Mouse (Mus musculus) hindbrain, embryonic 11.5 days (tissue): ENCODE data around the gene Ncbp3. TPM values are rescaled to one million over a fixed set of nuclear protein-coding genes. Genes with fewer than 3 reads are reported as not detected.

Experiments
- ATAC-seq: fragments of 200-750 bp; cut with Nextera tagmentation; 2 replicates; pipeline ENCODE4 v1.8.0; 2017; ENCODE audit warnings: mild to moderate bottlenecking, moderate TSS enrichment, moderate library complexity; ENCODE audit not compliant: low FRiP score
- DNase-seq: peaks from one replicate; pipeline ENCODE4 v3.0.0-alpha.2; 2015; ENCODE audit warnings: low spot score
- H3K27ac ChIP-seq: fragments of 300-500 bp; sonication (generic); 2 replicates; pipeline ENCODE4 v1.5.1; 2014; ENCODE audit warnings: mild to moderate bottlenecking, low read depth, low read length
- H3K27me3 ChIP-seq: fragments of 300-500 bp; sonication (generic); 2 replicates; pipeline ENCODE4 v1.6.1; 2014; ENCODE audit warnings: mild to moderate bottlenecking, low read length, moderate library complexity, mixed read lengths; ENCODE audit not compliant: control insufficient read depth, insufficient read depth
- H3K36me3 ChIP-seq: fragments of 300-500 bp; sonication (generic); 2 replicates; pipeline ENCODE4 v1.6.1; 2014; ENCODE audit warnings: mild to moderate bottlenecking, low read length, moderate library complexity, mixed read lengths; ENCODE audit not compliant: control insufficient read depth, insufficient read depth
- H3K4me1 ChIP-seq: fragments of 300-500 bp; sonication (generic); replicated peaks from 2 replicates; pipeline ENCODE4 v1.6.1; 2014; ENCODE audit warnings: low read length, mixed read lengths; ENCODE audit not compliant: control insufficient read depth, insufficient read depth
- H3K4me2 ChIP-seq: fragments of 300-500 bp; sonication (generic); replicated peaks from 2 replicates; pipeline ENCODE4 v1.6.1; 2014; ENCODE audit warnings: mild to moderate bottlenecking, low read depth, low read length
- H3K4me3 ChIP-seq: fragments of 300-500 bp; sonication (generic); 2 replicates; pipeline ENCODE4 v1.5.1; 2014; ENCODE audit warnings: low read depth, low read length
- H3K9ac ChIP-seq: fragments of 300-500 bp; sonication (generic); 2 replicates; pipeline ENCODE4 v1.6.1; 2014; ENCODE audit warnings: low read depth, low read length
- H3K9me3 ChIP-seq: fragments of 300-500 bp; sonication (generic); 2 replicates; pipeline ENCODE4 v1.6.1; 2016; ENCODE audit warnings: low read length; ENCODE audit not compliant: control insufficient read depth
- WGBS: fragments of 180-500 bp; shearing (Covaris S2); extraction: QIAGEN DNeasy Blood & Tissue Kit; methylation state at CpG from one replicate; pipeline ENCODE4 v1.1.7; 2014; 5-methylcytosine and 5-hydroxymethylcytosine counted together
- polyA plus RNA-seq: library from polyadenylated mRNA; unstranded; fragments of >200 nt; fragmentation: Nextera tagmentation; extraction: Ambion mirVana; gene quantifications from 2 replicates; pipeline ENCODE4 v1.2.1, GENCODE M21; 2014

Ncbp3 gene
- polyA plus RNA-seq, 1 experiment from 2014 or later = 12.5 TPM

GRCm38 (mm10) chr11:73085391-73085790 is 37.8 kb downstream of the Ncbp3 start:
- no peak for ATAC-seq
- no peak overlapping the region for H3K4me3 ChIP-seq
- no peaks in the 10 kb centered on the region for H3K36me3 ChIP-seq
- no peak overlapping the region for H3K4me2 ChIP-seq
- no peaks in the 10 kb centered on the region for H3K4me1 ChIP-seq
- no peak for DNase-seq
- H3K9ac ChIP-seq = no peak overlapping the region
- H3K27me3 ChIP-seq = no peaks in the 10 kb centered on the region
- H3K27ac ChIP-seq = no peak overlapping the region
- no peaks in the 10 kb centered on the region for H3K9me3 ChIP-seq
- 93% methylated on average over 7 of the region's 7 CpGs for WGBS

GRCm38 (mm10) chr11:73087700-73088480 is 40.3 kb downstream of the Ncbp3 start:
- Histone ChIP-seq H3K9me3 (no peaks in the 10 kb centered on the region), H3K27ac (no peak overlapping the region), H3K27me3 (no peaks in the 10 kb centered on the region), H3K4me3 (no peak overlapping the region), H3K36me3 (no peaks in the 10 kb centered on the region), H3K4me1 (no peaks in the 10 kb centered on the region), H3K9ac (no peak overlapping the region), H3K4me2 (no peak overlapping the region)
- DNase-seq (no peak), ATAC-seq (no peak)
- WGBS = 77% methylated on average over 6 of the region's 6 CpGs

GRCm38 (mm10) chr11:73090283-73090682 is 42.7 kb downstream of the Ncbp3 start, which contains the start of gene Itgae:
TSS of gene Itgae (plus strand) at chr11:73090583.
- H3K36me3 ChIP-seq = no peaks in the 10 kb centered on the region
- no peak within 1 kb of the TSS for H3K27ac ChIP-seq
- H3K4me2 ChIP-seq = no peak within 1 kb of the TSS
- H3K4me1 ChIP-seq = no peaks in the 10 kb centered on the region
- no peak within 1 kb of the TSS for H3K9ac ChIP-seq
- whole genome bisulfite sequencing = 80% methylated on average over 4 of the region's 4 CpGs
- H3K9me3 ChIP-seq = no peaks in the 10 kb centered on the region
- no peak for ATAC-seq
- no peaks in the 10 kb centered on the region for H3K27me3 ChIP-seq
- H3K4me3 ChIP-seq = no peak within 1 kb of the TSS
- no peak for DNase-seq

- Histone ChIP-seq H3K4me3 (no peak overlapping the region), H3K27ac (no peak overlapping the region), H3K9me3 (no peaks in the 10 kb centered on the region), H3K4me2 (no peak overlapping the region), H3K27me3 (no peaks in the 10 kb centered on the region), H3K36me3 (no peaks in the 10 kb centered on the region), H3K4me1 (no peaks in the 10 kb centered on the region), H3K9ac (no peak overlapping the region)
- ATAC-seq = no peak
- no peak for DNase-seq
- 83% methylated on average over 2 of the region's 2 CpGs for WGBS
Observed at GRCm38 (mm10) chr11:73090826-73091225, 43.2 kb downstream of the Ncbp3 start.

- Histone ChIP-seq H3K9me3 (no peaks in the 10 kb centered on the region), H3K4me3 (no peak overlapping the region), H3K9ac (no peak overlapping the region), H3K36me3 (no peaks in the 10 kb centered on the region), H3K27ac (no peak overlapping the region), H3K27me3 (no peaks in the 10 kb centered on the region), H3K4me1 (no peaks in the 10 kb centered on the region), H3K4me2 (no peak overlapping the region)
- 75% methylated on average over 4 of the region's 4 CpGs for WGBS
- DNase-seq = no peak
- ATAC-seq = no peak
Observed at GRCm38 (mm10) chr11:73092057-73092456, 44.5 kb downstream of the Ncbp3 start.

- Histone ChIP-seq H3K4me2 (no peak overlapping the region), H3K36me3 (no peaks in the 10 kb centered on the region), H3K27me3 (no peaks in the 10 kb centered on the region), H3K27ac (no peak overlapping the region), H3K9ac (no peak overlapping the region), H3K9me3 (no peaks in the 10 kb centered on the region), H3K4me3 (no peak overlapping the region), H3K4me1 (no peaks in the 10 kb centered on the region)
- 84% methylated on average over 7 of the region's 7 CpGs for WGBS
- ATAC-seq (no peak), DNase-seq (no peak)
Observed at GRCm38 (mm10) chr11:73092877-73093276, 45.3 kb downstream of the Ncbp3 start.

- ATAC-seq = no peak
- Histone ChIP-seq H3K9me3 (no peaks in the 10 kb centered on the region), H3K9ac (no peak overlapping the region), H3K27me3 (no peaks in the 10 kb centered on the region), H3K36me3 (no peaks in the 10 kb centered on the region), H3K4me2 (no peak overlapping the region), H3K4me1 (no peaks in the 10 kb centered on the region), H3K27ac (no peak overlapping the region), H3K4me3 (no peak overlapping the region)
- 80% methylated on average over 11 of the region's 11 CpGs for WGBS
- DNase-seq = no peak
Observed at GRCm38 (mm10) chr11:73094231-73094995, 46.8 kb downstream of the Ncbp3 start.

GRCm38 (mm10) chr11:73098860-73099259 is 51.3 kb downstream of the Ncbp3 start:
- Histone ChIP-seq H3K4me1 (no peaks in the 10 kb centered on the region), H3K36me3 (no peaks in the 10 kb centered on the region), H3K4me2 (no peak overlapping the region), H3K9me3 (no peaks in the 10 kb centered on the region), H3K27me3 (no peaks in the 10 kb centered on the region), H3K4me3 (no peak overlapping the region), H3K9ac (no peak overlapping the region), H3K27ac (no peak overlapping the region)
- 74% methylated on average over 5 of the region's 5 CpGs for WGBS
- DNase-seq = no peak
- no peak for ATAC-seq
